ENCODE assay signal across 28 mouse cellular contexts in the genomic region with DNA sequence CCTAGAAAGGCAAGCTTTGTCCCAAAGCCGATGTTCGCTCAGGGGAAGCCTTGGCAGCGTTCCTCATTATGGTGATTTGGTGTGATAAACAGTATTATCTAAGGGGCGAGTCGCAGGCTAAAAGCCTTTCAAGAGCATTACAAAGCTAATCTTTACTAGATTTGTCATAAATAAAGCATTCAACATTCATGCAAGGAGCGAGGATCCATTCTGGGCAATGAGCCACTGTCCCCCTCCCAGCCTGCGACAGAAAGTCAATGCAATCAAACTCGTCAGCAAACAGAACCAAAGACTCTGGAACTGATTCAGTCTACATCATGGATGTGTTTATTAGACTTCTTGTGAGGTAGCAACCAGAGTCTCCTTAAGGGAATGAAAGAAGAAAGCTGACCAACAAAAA.
A peak's percentile ranks its signal among the peaks of the same experiment; 100 is the strongest.
DNase-seq lines count a peak whose midpoint lies in the region; ATAC-seq and TF ChIP-seq lines count a peak whose summit lies in the region.
"Had no signal": no experiment of that assay in that cellular context is flagged by ENCODE, and none has a peak within 500 bp of the region (broad histone marks: within the 10 kb centered on the region; RNA-seq: fewer than 3 reads in every experiment).

No protein-coding gene starts in this region.

- H3K4me1 ChIP-seq in midbrain, postnatal 0 days (ENCODE audit: insufficient read depth, low read length), result no peaks in the 10 kb centered on the region
- H3K4me1 ChIP-seq in midbrain, embryonic 13.5 days (replicated peaks), result 0 out of 2 replicates have a peak, but pooled peaks cover 2% of the 10 kb centered on the region
- H3K4me1 ChIP-seq: embryonic facial prominence, embryonic 10.5 days; embryonic facial prominence, embryonic 15.5 days; forebrain, embryonic 13.5 days; heart, embryonic 13.5 days; intestine, embryonic 15.5 days; neural tube, embryonic 13.5 days had no signal

- no peaks in the 10 kb centered on the region for H3K9me3 ChIP-seq in midbrain, postnatal 0 days (ENCODE audit: low read length)
- H3K9me3 ChIP-seq in midbrain, embryonic 13.5 days, result no peaks in the 10 kb centered on the region
- H3K9me3 ChIP-seq: embryonic facial prominence, embryonic 10.5 days; embryonic facial prominence, embryonic 15.5 days; forebrain, embryonic 13.5 days; G1E; heart, embryonic 13.5 days; intestine, embryonic 15.5 days; neural tube, embryonic 13.5 days had no signal

- H3K27ac ChIP-seq in midbrain, postnatal 0 days (ENCODE audit: low read depth, low read length), result no peak overlapping the region
- no peak overlapping the region for H3K27ac ChIP-seq in midbrain, embryonic 13.5 days
- H3K27ac ChIP-seq: embryonic facial prominence, embryonic 10.5 days; embryonic facial prominence, embryonic 15.5 days; forebrain, embryonic 13.5 days; gastrocnemius, adult 2 months; heart, embryonic 13.5 days; intestine, embryonic 15.5 days; liver, embryonic 14.5 days; neural tube, embryonic 13.5 days had no signal

- 58% methylated on average over 8 of the region's 8 CpGs for WGBS in midbrain, postnatal 0 days
- WGBS in midbrain, embryonic 13.5 days, result 73% methylated on average over 8 of the region's 8 CpGs

- H3K4me3 ChIP-seq in midbrain, postnatal 0 days (ENCODE audit: low read depth, low read length), result no peak overlapping the region
- no peak overlapping the region for H3K4me3 ChIP-seq in midbrain, embryonic 13.5 days (replicated peaks)
- H3K4me3 ChIP-seq: embryonic facial prominence, embryonic 10.5 days; embryonic facial prominence, embryonic 15.5 days; forebrain, embryonic 13.5 days; gastrocnemius, adult 2 months; heart, embryonic 13.5 days; intestine, embryonic 15.5 days; neural tube, embryonic 13.5 days had no signal

- no peak overlapping the region for H3K4me2 ChIP-seq in midbrain, postnatal 0 days (ENCODE audit: low read depth, low read length, poor library complexity, severe bottlenecking)
- no peak overlapping the region for H3K4me2 ChIP-seq in midbrain, embryonic 13.5 days (replicated peaks)
- H3K4me2 ChIP-seq: embryonic facial prominence, embryonic 15.5 days; forebrain, embryonic 13.5 days; heart, embryonic 13.5 days; intestine, embryonic 15.5 days; neural tube, embryonic 13.5 days had no signal

- H3K27me3 ChIP-seq in midbrain, postnatal 0 days (ENCODE audit: insufficient read depth, low read length), result no peaks in the 10 kb centered on the region
- H3K27me3 ChIP-seq in midbrain, embryonic 13.5 days, result no peaks in the 10 kb centered on the region
- H3K27me3 ChIP-seq: embryonic facial prominence, embryonic 15.5 days; forebrain, embryonic 13.5 days; heart, embryonic 13.5 days; intestine, embryonic 15.5 days; neural tube, embryonic 13.5 days had no signal

- ATAC-seq in midbrain, postnatal 0 days (ENCODE audit: low FRiP score), result no peak
- ATAC-seq in midbrain, embryonic 13.5 days, result no peak
- ATAC-seq: forebrain, embryonic 13.5 days; hindbrain, embryonic 16.5 days; intestine, embryonic 15.5 days; Patski had no signal

- DNase-seq in cerebellum, postnatal 14 days, result peak; percentile 19 to 20
- no peak for DNase-seq in cerebellum, adult 8-10 months
- DNase-seq in left cerebral cortex, postnatal 4 days, result peak; percentile 13
- no peak for DNase-seq in left cerebral cortex, adult 11 months (ENCODE audit: low spot score)
- DNase-seq in midbrain, postnatal 0 days (ENCODE audit: low spot score), result peak; percentile 11
- peak; percentile 22 to 61 for DNase-seq in lung, postnatal 4 days
- no peak for DNase-seq in heart, adult 18-20 months
- DNase-seq: adrenal gland, postnatal 10 days; cerebellum, adult 11-12 months; gastrocnemius, adult 2 months; gastrocnemius, postnatal 36 days; heart, postnatal 10 days; kidney, adult 9 months; kidney, postnatal 10 days; layer of hippocampus, postnatal 36 days; liver; thymus, postnatal 4 days had no signal

- intact Hi-C loops in left cerebral cortex, postnatal 4 days (cut with DNase I), result no loop called here

- no peaks in the 10 kb centered on the region for H3K36me3 ChIP-seq in midbrain, postnatal 0 days (ENCODE audit: insufficient read depth, low read length)
- no peaks in the 10 kb centered on the region for H3K36me3 ChIP-seq in midbrain, embryonic 13.5 days
- H3K36me3 ChIP-seq: embryonic facial prominence, embryonic 10.5 days; embryonic facial prominence, embryonic 15.5 days; G1E; heart, embryonic 13.5 days; intestine, embryonic 15.5 days; neural tube, embryonic 13.5 days had no signal

- H3K9ac ChIP-seq in midbrain, postnatal 0 days (replicated peaks; ENCODE audit: low read length, poor library complexity, severe bottlenecking), result no peak overlapping the region
- H3K9ac ChIP-seq in midbrain, embryonic 13.5 days (replicated peaks), result no peak overlapping the region
- H3K9ac ChIP-seq: embryonic facial prominence, embryonic 15.5 days; forebrain, embryonic 13.5 days; heart, embryonic 13.5 days; intestine, embryonic 15.5 days; liver, embryonic 14.5 days; neural tube, embryonic 13.5 days had no signal

- no peak for TF ChIP-seq CTCF in midbrain, postnatal 0 days (IDR thresholded peaks at IDR 0.05)

Comparison
In these comparisons a context has a peak if more than half of its experiments do, and no peak if none do; other contexts are left out.
1. DNase-seq: peak in cerebellum, postnatal 14 days (2 of 2), left cerebral cortex, postnatal 4 days (single experiment), midbrain, postnatal 0 days (single experiment) and lung, postnatal 4 days (2 of 2); none in cerebellum, adult 8-10 months (single experiment), left cerebral cortex, adult 11 months (single experiment) and heart, adult 18-20 months (0 of 2).